Mouse (Mus musculus): ENCODE measurements around the gene Erc2.

Gene Erc2

GRCm38 (mm10) chr14:27622176-27622922, at the start of gene Erc2:
Gene Erc2 (plus strand): TSS chr14:27622428.
- DNase-seq = peak; percentile 87

- no peak for DNase-seq
These were observed 43.8 kb upstream of the Erc2 start for GRCm38 (mm10) chr14:27578443-27578842.

GRCm38 (mm10) chr14:27589616-27590015, 32.6 kb upstream of the Erc2 start:
- peak; percentile 53 for DNase-seq

- DNase-seq = no peak
These were observed 30.1 kb upstream of the Erc2 start for GRCm38 (mm10) chr14:27592163-27592562.

GRCm38 (mm10) chr14:27596265-27596664, 26.0 kb upstream of the Erc2 start:
- DNase-seq = peak; percentile 95

- no peak for DNase-seq
These were observed 20.1 kb upstream of the Erc2 start for GRCm38 (mm10) chr14:27602136-27602535.

GRCm38 (mm10) chr14:27607419-27607818, 14.8 kb upstream of the Erc2 start:
- DNase-seq = no peak

- DNase-seq = peak; percentile 66
These were observed 8.5 kb upstream of the Erc2 start for GRCm38 (mm10) chr14:27613766-27614165.

- peak; percentile 58 for DNase-seq
These were observed 4.9 kb upstream of the Erc2 start for GRCm38 (mm10) chr14:27617286-27617685.

GRCm38 (mm10) chr14:27621576-27621975, 652 bp upstream of the Erc2 start:
- no peak for DNase-seq

GRCm38 (mm10) chr14:27622923-27623219, 643 bp downstream of the Erc2 start:
- DNase-seq = no peak

GRCm38 (mm10) chr14:27623368-27623767, 1.1 kb downstream of the Erc2 start:
- DNase-seq = peak; percentile 75

GRCm38 (mm10) chr14:27628701-27629100, 6.5 kb downstream of the Erc2 start:
- no peak for DNase-seq

- no peak for DNase-seq
These were observed 7.3 kb downstream of the Erc2 start for GRCm38 (mm10) chr14:27629369-27630012.

- DNase-seq = no peak
These were observed 8.9 kb downstream of the Erc2 start for GRCm38 (mm10) chr14:27630973-27631640.

- no peak for DNase-seq
These were observed 12.5 kb downstream of the Erc2 start for GRCm38 (mm10) chr14:27634761-27635160.

- no peak for DNase-seq
These were observed 14.3 kb downstream of the Erc2 start for GRCm38 (mm10) chr14:27636556-27636955.

- DNase-seq = no peak
These were observed 19.2 kb downstream of the Erc2 start for GRCm38 (mm10) chr14:27641382-27641781.

GRCm38 (mm10) chr14:27642981-27643380, 20.8 kb downstream of the Erc2 start:
- DNase-seq = no peak

GRCm38 (mm10) chr14:27654670-27655069, 32.4 kb downstream of the Erc2 start:
- peak; percentile 11 for DNase-seq

GRCm38 (mm10) chr14:27658616-27659015, 36.4 kb downstream of the Erc2 start:
- DNase-seq = no peak

- DNase-seq = peak; percentile 24
These were observed 39.2 kb downstream of the Erc2 start for GRCm38 (mm10) chr14:27661466-27661865.

- DNase-seq = no peak
These were observed 40.0 kb downstream of the Erc2 start for GRCm38 (mm10) chr14:27662251-27662650.
